Mouse (Mus musculus) right cerebral cortex, postnatal 25 days (tissue): ENCODE measurements around the gene Usp18.

Experiments used
- DNase-seq: peaks from one replicate; pipeline ENCODE4 v3.0.0; 2022

Gene Usp18

DNA sequence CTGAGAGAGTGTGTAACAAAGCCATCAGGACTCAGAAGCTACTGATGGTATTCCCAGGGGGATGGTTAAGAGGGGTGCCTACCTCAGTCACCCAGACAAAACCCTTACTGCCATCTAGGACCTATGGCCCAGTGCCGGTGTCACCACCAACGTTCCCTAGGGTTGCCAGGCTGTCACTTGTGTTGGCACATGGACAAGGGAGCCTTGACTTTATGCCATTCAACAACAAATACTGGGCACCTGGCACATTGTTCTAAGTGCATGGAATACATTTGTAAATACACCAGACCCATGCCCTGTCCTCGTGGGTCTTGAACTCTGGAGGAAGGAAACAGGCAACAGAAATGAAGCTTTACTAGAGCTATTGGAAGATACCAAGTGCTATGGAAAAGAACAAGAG lies 59.9 kb downstream of the Usp18 start:
- DNase-seq: no peak

- no peak for DNase-seq
These were observed 65.3 kb downstream of the Usp18 start for GRCm38 (mm10) chr6:121310984-121311383.

- no peak for DNase-seq
These were observed 73.4 kb downstream of the Usp18 start for GRCm38 (mm10) chr6:121319099-121319498.
